Mouse (Mus musculus): ENCODE results near the gene Stat6. TPM values are rescaled to one million over a fixed set of nuclear protein-coding genes. Genes with fewer than 3 reads are reported as not detected.
"Not testable (repeated sequence)": the region's sequence is repeated elsewhere in the genome, so short reads cannot be mapped to it uniquely, and the experiment has no call there.

Stat6 gene
- polyA plus RNA-seq, 1 experiment from 2014 or later, result 6.0 TPM

DNA sequence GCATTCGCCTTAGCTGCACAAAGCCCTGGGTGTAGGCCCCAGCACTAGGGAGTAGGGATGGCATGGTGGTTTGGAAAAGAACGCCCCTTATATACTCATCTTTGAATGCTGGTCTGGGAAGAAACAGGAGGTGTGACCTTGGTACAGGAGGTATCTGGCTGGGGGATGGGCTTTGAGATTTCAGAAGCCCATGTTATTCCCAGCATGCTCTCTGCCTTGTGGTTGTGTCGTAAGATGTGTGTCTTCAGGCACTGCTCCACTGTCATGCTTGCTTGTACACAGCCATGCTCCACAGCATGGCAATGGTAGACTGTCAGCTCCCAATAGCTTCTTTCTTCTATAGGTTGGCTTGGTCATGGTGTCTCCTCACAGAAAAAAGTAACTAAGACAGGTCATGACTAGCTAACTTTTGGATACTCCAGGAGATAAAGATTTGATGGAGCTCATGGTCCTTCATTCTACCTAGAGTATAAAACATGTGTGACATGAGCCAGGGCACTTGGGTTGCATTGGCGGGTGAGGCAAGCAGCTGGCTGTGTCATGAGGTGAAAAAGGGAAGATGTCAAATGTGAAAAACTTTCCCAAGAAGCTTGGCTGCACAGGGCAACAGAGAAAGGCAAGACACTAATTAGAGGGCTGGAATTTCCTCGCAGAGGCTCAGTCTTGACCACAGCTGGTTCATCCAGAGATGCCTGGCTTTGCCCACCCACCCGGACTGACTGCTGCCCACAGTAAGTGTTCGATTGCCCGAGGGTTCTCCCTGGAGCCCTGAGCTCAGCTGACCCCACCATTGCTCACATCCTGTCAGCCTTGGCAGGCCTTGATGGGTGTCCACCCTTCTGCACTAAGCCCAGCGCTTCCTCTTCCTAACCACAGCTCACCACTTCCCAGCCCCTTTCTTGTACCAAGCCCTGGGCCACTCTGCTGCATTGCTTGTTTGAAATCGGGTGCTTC is 11.2 kb upstream of the Stat6 start:
- no peak for ATAC-seq (ENCODE audit: low read depth)
- H3K36me3 ChIP-seq, result no peaks in the 10 kb centered on the region
- 82% methylated on average over 10 of the region's 10 CpGs for WGBS

GRCm38 (mm10) chr10:127632668-127633271 is 10.0 kb upstream of the Stat6 start:
- Histone ChIP-seq H3K4me2 (no peak overlapping the region), H3K9me3 (no peaks in the 10 kb centered on the region), H3K4me3 (no peak overlapping the region), H3K4me1 (replicated peaks) (no peaks in the 10 kb centered on the region), H3K27me3 (no peaks in the 10 kb centered on the region), H3K27ac (replicated peaks) (no peak overlapping the region), H3K36me3 (no peaks in the 10 kb centered on the region), H3K9ac (no peak overlapping the region)
- WGBS, result 69% methylated on average over 7 of the region's 7 CpGs
- ATAC-seq (ENCODE audit: low read depth), result no peak

More for the DNA sequence above, 11.2 kb upstream of the Stat6 start:
- Histone ChIP-seq H3K4me3 (no peak overlapping the region), H3K4me2 (no peak overlapping the region), H3K27ac (replicated peaks) (no peak overlapping the region), H3K9me3 (no peaks in the 10 kb centered on the region), H3K27me3 (no peaks in the 10 kb centered on the region), H3K9ac (no peak overlapping the region), H3K4me1 (replicated peaks) (no peaks in the 10 kb centered on the region)

DNA sequence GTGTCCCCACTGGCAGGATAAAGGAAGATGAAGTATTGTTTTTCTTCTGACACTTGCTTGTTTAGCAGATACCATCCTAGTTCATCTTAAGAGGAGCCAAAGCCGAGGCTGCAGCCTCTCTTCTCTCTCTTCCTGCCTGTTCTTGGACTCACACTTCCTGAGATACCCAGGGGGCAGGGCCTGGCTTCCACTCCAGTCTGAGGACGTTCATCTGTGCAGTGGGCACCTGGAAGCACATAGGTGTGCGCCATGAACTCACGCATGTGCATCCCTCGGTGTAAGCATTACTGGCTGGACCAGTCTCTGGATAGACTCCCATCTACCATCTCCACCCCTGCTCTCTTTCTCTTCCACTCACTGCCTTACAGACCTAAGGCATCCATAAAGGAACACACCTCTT is 2.4 kb upstream of the Stat6 start:
- Histone ChIP-seq H3K4me3 (no peak overlapping the region), H3K9ac (no peak overlapping the region), H3K4me1 (replicated peaks) (peaks cover 19% of the 10 kb centered on the region), H3K27ac (replicated peaks) (no peak overlapping the region), H3K27me3 (peaks cover 46% of the 10 kb centered on the region), H3K4me2 (no peak overlapping the region), H3K9me3 (no peaks in the 10 kb centered on the region), H3K36me3 (no peaks in the 10 kb centered on the region)
- ATAC-seq (ENCODE audit: low read depth), result no peak
- 72% methylated on average over 5 of the region's 5 CpGs for WGBS

DNA sequence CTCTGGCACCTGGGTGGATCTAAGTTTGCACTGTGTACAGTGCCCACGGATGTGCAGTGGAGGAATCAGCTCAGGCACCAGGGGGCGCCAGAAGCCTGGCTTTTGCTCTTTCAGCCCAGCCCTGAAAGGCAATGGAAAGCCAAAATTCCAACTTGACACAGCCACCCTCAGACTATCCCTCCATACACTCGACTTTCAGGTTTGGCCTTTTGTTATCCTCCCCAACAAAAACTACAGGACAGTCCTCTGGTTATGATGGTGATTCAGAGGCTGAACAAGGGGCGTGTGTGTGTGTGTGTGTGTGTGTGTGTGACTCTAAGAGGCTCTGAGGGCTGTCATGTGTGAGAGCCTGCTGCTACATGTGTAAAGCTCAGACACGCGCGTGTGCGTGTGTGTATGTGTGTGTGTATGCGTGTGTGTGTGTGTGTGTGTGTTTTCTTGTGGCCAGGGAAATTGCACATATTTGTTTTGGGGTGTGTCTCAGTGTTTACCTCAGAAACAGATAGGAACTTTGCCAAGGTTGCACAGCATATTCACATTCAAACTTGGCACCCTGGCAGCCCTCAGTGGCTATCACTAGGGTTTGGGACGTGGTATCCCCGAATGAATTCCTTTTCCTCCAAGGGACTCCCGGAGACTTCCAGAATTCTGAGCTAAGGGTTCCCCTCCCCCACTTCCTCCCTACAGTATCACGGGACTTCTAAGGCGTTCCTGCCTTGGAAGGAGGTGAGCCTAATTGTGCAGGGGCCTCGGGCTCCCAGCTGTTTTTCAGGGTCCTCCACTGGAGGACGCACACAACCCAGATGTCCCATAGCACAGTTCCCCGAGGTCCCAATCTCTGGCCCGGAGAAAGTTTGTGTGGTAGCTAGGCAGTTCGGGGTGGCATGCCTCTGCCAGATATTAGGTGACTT is 670 bp upstream of the Stat6 start:
- Histone ChIP-seq H3K36me3 (no peaks in the 10 kb centered on the region), H3K4me2 (peak overlapping the region; percentile 59), H3K27me3 (peaks cover 46% of the 10 kb centered on the region), H3K4me1 (replicated peaks) (peaks cover 19% of the 10 kb centered on the region), H3K9me3 (no peaks in the 10 kb centered on the region), H3K27ac (replicated peaks) (peak overlapping the region; percentile 62), H3K9ac (peak overlapping the region; percentile 59; the same call in 1 of the 2 replicates), H3K4me3 (peak overlapping the region; percentile 37)
- peak; percentile 62 for ATAC-seq (ENCODE audit: low read depth)
- 7% methylated on average over 19 of the region's 19 CpGs for WGBS

DNA sequence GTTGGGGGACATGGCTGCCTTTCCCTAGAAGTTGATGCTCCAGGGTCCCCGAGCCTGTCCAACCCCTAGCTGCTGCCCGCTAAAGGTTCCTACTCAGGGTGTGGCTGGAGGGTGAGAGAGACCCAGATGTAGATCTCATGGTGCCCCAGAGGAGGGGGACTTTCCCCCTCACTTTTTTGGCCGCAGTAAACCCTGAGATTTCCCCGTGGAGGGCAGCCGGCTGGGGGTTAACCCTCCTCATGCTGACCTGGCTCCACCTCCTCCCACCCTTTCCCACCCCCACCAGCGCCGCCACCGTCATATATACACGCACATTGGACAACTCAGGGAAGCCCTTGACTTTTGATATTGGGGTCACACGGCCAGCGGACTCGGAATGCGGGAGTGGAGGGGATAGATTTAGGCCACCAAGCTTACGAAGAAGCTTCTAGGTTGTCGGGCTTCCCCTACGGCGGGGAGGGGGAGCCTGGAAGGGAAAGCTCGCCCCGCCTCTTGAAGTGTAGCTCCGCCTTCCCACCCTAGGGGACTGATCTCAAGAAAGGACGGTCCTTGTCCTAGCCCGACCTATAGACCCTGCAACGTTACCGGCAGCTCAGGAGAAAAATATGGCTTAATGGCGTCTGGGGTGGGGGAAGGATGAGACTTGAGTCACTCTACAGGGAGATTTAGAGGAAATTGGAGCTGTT is 910 bp downstream of the Stat6 start:
- Histone ChIP-seq H3K9ac (peak overlapping the region; percentile 59), H3K4me1 (replicated peaks) (peaks cover 19% of the 10 kb centered on the region), H3K27me3 (peaks cover 46% of the 10 kb centered on the region), H3K27ac (replicated peaks) (peak overlapping the region; percentile 62; the same call in 1 of the 2 replicates), H3K4me3 (peak overlapping the region; percentile 37), H3K36me3 (no peaks in the 10 kb centered on the region), H3K4me2 (peak overlapping the region; percentile 59), H3K9me3 (no peaks in the 10 kb centered on the region)
- peak; percentile 36 for ATAC-seq (ENCODE audit: low read depth)
- under 1% methylated on average over 25 of the region's 25 CpGs for WGBS

- peaks cover 19% of the 10 kb centered on the region for H3K4me1 ChIP-seq (replicated peaks)
- 59% methylated on average over 2 of the region's 2 CpGs for WGBS
- H3K27me3 ChIP-seq, result peaks cover 36% of the 10 kb centered on the region
- no peaks in the 10 kb centered on the region for H3K9me3 ChIP-seq
- no peak overlapping the region for H3K9ac ChIP-seq
- H3K36me3 ChIP-seq, result no peaks in the 10 kb centered on the region
- no peak overlapping the region for H3K4me3 ChIP-seq
- H3K4me2 ChIP-seq, result no peak overlapping the region
- no peak for ATAC-seq (ENCODE audit: low read depth)
- no peak overlapping the region for H3K27ac ChIP-seq (replicated peaks)
Measured at GRCm38 (mm10) chr10:127645791-127646190, 3.0 kb downstream of the Stat6 start.

DNA sequence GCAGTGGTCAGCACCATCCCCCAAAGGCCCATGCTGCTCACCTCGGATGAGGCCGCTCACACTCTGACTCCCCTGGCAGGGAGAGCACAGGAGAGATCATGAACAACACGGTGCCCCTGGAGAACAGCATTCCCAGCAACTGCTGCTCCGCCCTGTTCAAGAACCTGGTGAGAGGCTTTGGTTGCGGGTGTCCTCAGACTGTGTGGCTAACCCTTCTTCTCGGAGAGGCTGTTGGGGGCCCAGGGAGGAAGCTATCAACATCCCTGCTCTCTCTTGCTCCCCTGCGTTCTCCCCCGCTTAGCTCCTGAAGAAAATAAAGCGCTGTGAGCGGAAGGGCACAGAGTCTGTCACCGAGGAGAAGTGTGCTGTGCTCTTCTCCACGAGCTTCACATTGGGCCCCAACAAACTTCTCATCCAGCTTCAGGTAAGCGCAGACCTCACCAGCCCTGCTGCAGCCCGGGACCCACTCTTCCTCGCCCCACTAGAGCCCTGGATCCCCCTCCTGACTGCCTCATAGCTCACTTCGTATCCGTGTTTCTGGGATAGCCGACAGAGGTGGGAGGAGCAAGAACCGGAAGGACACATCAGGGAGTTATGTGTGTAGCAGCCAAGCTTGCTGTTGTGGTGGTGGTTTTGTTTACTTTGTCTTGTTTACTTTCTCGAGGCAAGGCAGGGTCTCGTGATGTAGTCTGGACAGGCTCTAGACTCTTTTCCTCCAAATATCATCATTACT is 10.3 kb downstream of the Stat6 start:
- WGBS, result 54% methylated on average over 21 of the region's 21 CpGs
- no peaks in the 10 kb centered on the region for H3K36me3 ChIP-seq
- no peak overlapping the region for H3K4me2 ChIP-seq
- no peak overlapping the region for H3K4me3 ChIP-seq
- no peak overlapping the region for H3K27ac ChIP-seq (replicated peaks)
- ATAC-seq (ENCODE audit: low read depth), result no peak
- no peaks in the 10 kb centered on the region for H3K9me3 ChIP-seq
- no peak overlapping the region for H3K9ac ChIP-seq
- H3K27me3 ChIP-seq, result 0 out of 2 replicates have a peak, but pooled peaks cover 2% of the 10 kb centered on the region
- H3K4me1 ChIP-seq (replicated peaks), result no peaks in the 10 kb centered on the region

- no peak overlapping the region for H3K4me3 ChIP-seq
- no peak overlapping the region for H3K4me2 ChIP-seq
- H3K9me3 ChIP-seq, result no peaks in the 10 kb centered on the region
- peaks cover 15% of the 10 kb centered on the region; the same call in 1 of the 2 replicates for H3K27me3 ChIP-seq
- no peak overlapping the region for H3K9ac ChIP-seq
- ATAC-seq (ENCODE audit: low read depth), result no peak
- no peaks in the 10 kb centered on the region for H3K36me3 ChIP-seq
- H3K27ac ChIP-seq (replicated peaks), result no peak overlapping the region
- H3K4me1 ChIP-seq (replicated peaks), result no peaks in the 10 kb centered on the region
- 75% methylated on average over 16 of the region's 16 CpGs for WGBS
Measured at GRCm38 (mm10) chr10:127654970-127655579, 12.3 kb downstream of the Stat6 start.

GRCm38 (mm10) chr10:127657617-127658016 is 14.8 kb downstream of the Stat6 start:
- not testable (repeated sequence) for H3K9me3 ChIP-seq; H3K9ac ChIP-seq; H3K27ac ChIP-seq (replicated peaks); H3K36me3 ChIP-seq; ATAC-seq (ENCODE audit: low read depth); H3K4me2 ChIP-seq; H3K4me3 ChIP-seq
- Histone ChIP-seq H3K27me3 (peaks cover 40% of the 10 kb centered on the region), H3K4me1 (replicated peaks) (peaks cover 14% of the 10 kb centered on the region)
- WGBS, result 57% methylated on average over 6 of the region's 6 CpGs

DNA sequence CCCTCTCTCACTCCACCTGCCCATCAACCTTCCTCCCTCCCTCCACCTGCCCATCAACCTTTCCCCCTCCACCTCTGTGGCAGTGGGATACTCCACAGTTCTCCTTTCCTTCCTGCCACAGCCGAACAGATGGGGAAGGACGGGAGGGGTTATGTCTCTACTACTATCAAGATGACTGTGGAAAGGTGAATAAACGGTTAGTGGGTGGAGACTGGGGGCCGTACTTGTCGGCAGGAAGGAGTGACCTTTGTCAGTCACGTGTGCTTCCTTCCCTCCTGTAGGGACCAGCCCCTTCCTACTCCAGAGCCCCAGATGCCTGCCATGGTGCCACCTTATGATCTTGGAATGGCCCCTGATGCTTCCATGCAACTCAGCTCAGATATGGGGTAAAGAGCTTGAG is 15.3 kb downstream of the Stat6 start:
- Histone ChIP-seq H3K9me3 (no peaks in the 10 kb centered on the region), H3K4me1 (replicated peaks) (peaks cover 18% of the 10 kb centered on the region), H3K9ac (no peak overlapping the region), H3K4me3 (no peak overlapping the region), H3K4me2 (no peak overlapping the region), H3K27ac (replicated peaks) (no peak overlapping the region), H3K36me3 (no peaks in the 10 kb centered on the region), H3K27me3 (peaks cover 45% of the 10 kb centered on the region)
- ATAC-seq (ENCODE audit: low read depth), result no peak
- 17% methylated on average over 6 of the region's 6 CpGs for WGBS

All from neural tube, embryonic 13.5 days (tissue).